Mouse (Mus musculus) neural tube, embryonic 11.5 days (tissue): ENCODE results near the gene Nr6a1. TPM values are rescaled to one million over a fixed set of nuclear protein-coding genes. Genes with fewer than 3 reads are reported as not detected.

Experiments
- ATAC-seq: fragments of 200-750 bp; cut with Nextera tagmentation; 2 replicates; pipeline ENCODE4 v1.8.0; 2017; ENCODE audit warnings: moderate number of reproducible peaks, mild to moderate bottlenecking, moderate TSS enrichment, moderate library complexity; ENCODE audit not compliant: insufficient read depth, low FRiP score, low TSS enrichment
- DNase-seq: peaks from one replicate; pipeline ENCODE4 v3.0.0-alpha.2; 2015; ENCODE audit warnings: low spot score
- H3K27ac ChIP-seq: fragments of 300-500 bp; sonication (generic); 2 replicates; pipeline ENCODE4 v1.5.1; 2014; ENCODE audit warnings: low read depth, mild to moderate bottlenecking, low read length
- H3K27me3 ChIP-seq: fragments of 300-500 bp; sonication (generic); 2 replicates; pipeline ENCODE4 v1.6.1; 2014; ENCODE audit warnings: mild to moderate bottlenecking, low read length, mixed read lengths; ENCODE audit not compliant: control insufficient read depth, insufficient read depth
- H3K36me3 ChIP-seq: fragments of 300-500 bp; sonication (generic); 2 replicates; pipeline ENCODE4 v1.6.1; 2014; ENCODE audit warnings: mild to moderate bottlenecking, low read length, moderate library complexity, mixed read lengths; ENCODE audit not compliant: control insufficient read depth, insufficient read depth
- H3K4me1 ChIP-seq: fragments of 300-500 bp; sonication (generic); 2 replicates; pipeline ENCODE4 v1.6.1; 2014; ENCODE audit warnings: low read length, mixed read lengths; ENCODE audit not compliant: control insufficient read depth, insufficient read depth
- H3K4me2 ChIP-seq: fragments of 300-500 bp; sonication (generic); 2 replicates; pipeline ENCODE4 v1.6.1; 2014; ENCODE audit warnings: low read depth, mild to moderate bottlenecking, moderate library complexity
- H3K4me3 ChIP-seq: fragments of 300-500 bp; sonication (generic); 2 replicates; pipeline ENCODE4 v1.5.1; 2014; ENCODE audit warnings: low read depth, low read length
- H3K9ac ChIP-seq: fragments of 300-500 bp; sonication (generic); 2 replicates; pipeline ENCODE4 v1.6.1; 2014; ENCODE audit warnings: mild to moderate bottlenecking, low read length
- H3K9me3 ChIP-seq: fragments of 300-500 bp; sonication (generic); 2 replicates; pipeline ENCODE4 v1.6.1; 2016; ENCODE audit warnings: low read length; ENCODE audit not compliant: control insufficient read depth
- WGBS: fragments of 180-500 bp; shearing (Covaris S2); extraction: QIAGEN DNeasy Blood & Tissue Kit; methylation state at CpG from one replicate; pipeline ENCODE4 v1.1.7; 2014; 5-methylcytosine and 5-hydroxymethylcytosine counted together
- polyA plus RNA-seq: library from polyadenylated mRNA; unstranded; fragments of >200 nt; fragmentation: Nextera tagmentation; extraction: Ambion mirVana; gene quantifications from 2 replicates; pipeline ENCODE4 v1.2.1, GENCODE M21; 2014

The Nr6a1 gene
- polyA plus RNA-seq, 1 experiment from 2014 or later: 6.4 TPM

GRCm38 (mm10) chr2:38866711-38867110, 60.8 kb downstream of the Nr6a1 start:
- WGBS: 85% methylated on average over 1 of the region's 1 CpGs
- DNase-seq: no peak
- no peak overlapping the region for H3K9ac ChIP-seq
- H3K4me3 ChIP-seq: no peak overlapping the region
- no peaks in the 10 kb centered on the region for H3K9me3 ChIP-seq
- no peak overlapping the region for H3K4me2 ChIP-seq
- ATAC-seq: no peak
- no peaks in the 10 kb centered on the region for H3K27me3 ChIP-seq
- H3K36me3 ChIP-seq: peaks cover 2% of the 10 kb centered on the region; the same call in 1 of the 2 replicates
- no peak overlapping the region for H3K27ac ChIP-seq
- no peaks in the 10 kb centered on the region for H3K4me1 ChIP-seq

- H3K27ac ChIP-seq: no peak overlapping the region
- WGBS: 68% methylated on average over 4 of the region's 4 CpGs
- H3K9ac ChIP-seq: no peak overlapping the region
- DNase-seq (no peak), ATAC-seq (no peak)
- H3K4me3 ChIP-seq: no peak overlapping the region
- H3K36me3 ChIP-seq: peaks cover 2% of the 10 kb centered on the region; the same call in 1 of the 2 replicates
- H3K27me3 ChIP-seq: no peaks in the 10 kb centered on the region
- no peaks in the 10 kb centered on the region for H3K4me1 ChIP-seq
- no peak overlapping the region for H3K4me2 ChIP-seq
- H3K9me3 ChIP-seq: no peaks in the 10 kb centered on the region
These were observed 63.5 kb downstream of the Nr6a1 start for GRCm38 (mm10) chr2:38864011-38864410.

- Histone ChIP-seq H3K4me2 (no peak overlapping the region), H3K9ac (no peak overlapping the region), H3K27ac (no peak overlapping the region), H3K4me3 (no peak overlapping the region), H3K36me3 (peaks cover 5% of the 10 kb centered on the region; the same call in 1 of the 2 replicates), H3K4me1 (no peaks in the 10 kb centered on the region), H3K27me3 (no peaks in the 10 kb centered on the region), H3K9me3 (no peaks in the 10 kb centered on the region)
- ATAC-seq (no peak), DNase-seq (no peak)
- 85% methylated on average over 1 of the region's 1 CpGs for WGBS
These were observed 75.7 kb downstream of the Nr6a1 start for GRCm38 (mm10) chr2:38851797-38852196.

GRCm38 (mm10) chr2:38846319-38846718, 81.2 kb downstream of the Nr6a1 start:
- Histone ChIP-seq H3K4me3 (no peak overlapping the region), H3K27me3 (no peaks in the 10 kb centered on the region), H3K4me2 (no peak overlapping the region), H3K4me1 (no peaks in the 10 kb centered on the region), H3K36me3 (peaks cover 2% of the 10 kb centered on the region; the same call in 1 of the 2 replicates), H3K27ac (no peak overlapping the region), H3K9ac (no peak overlapping the region), H3K9me3 (no peaks in the 10 kb centered on the region)
- ATAC-seq: no peak
- WGBS: 90% methylated on average over 2 of the region's 2 CpGs
- no peak for DNase-seq

- 94% methylated on average over 6 of the region's 6 CpGs for WGBS
- H3K27ac ChIP-seq: no peak overlapping the region
- H3K36me3 ChIP-seq: peaks cover 4% of the 10 kb centered on the region
- DNase-seq (no peak), ATAC-seq (no peak)
- H3K4me3 ChIP-seq: no peak overlapping the region
- no peak overlapping the region for H3K9ac ChIP-seq
- H3K4me1 ChIP-seq: no peaks in the 10 kb centered on the region
- no peak overlapping the region for H3K4me2 ChIP-seq
- no peaks in the 10 kb centered on the region for H3K27me3 ChIP-seq
- H3K9me3 ChIP-seq: no peaks in the 10 kb centered on the region
These were observed 92.0 kb downstream of the Nr6a1 start for GRCm38 (mm10) chr2:38835489-38835888.

GRCm38 (mm10) chr2:38831976-38832375, 95.5 kb downstream of the Nr6a1 start:
- Histone ChIP-seq H3K9me3 (no peaks in the 10 kb centered on the region), H3K36me3 (peaks cover 2% of the 10 kb centered on the region), H3K27ac (no peak overlapping the region), H3K9ac (no peak overlapping the region), H3K27me3 (no peaks in the 10 kb centered on the region), H3K4me3 (no peak overlapping the region), H3K4me1 (no peaks in the 10 kb centered on the region; the same call in 1 of the 2 replicates), H3K4me2 (no peak overlapping the region)
- ATAC-seq: no peak
- no peak for DNase-seq

- Histone ChIP-seq H3K4me1 (no peaks in the 10 kb centered on the region; the same call in 1 of the 2 replicates), H3K9ac (no peak overlapping the region), H3K27ac (no peak overlapping the region), H3K4me3 (no peak overlapping the region), H3K4me2 (no peak overlapping the region), H3K36me3 (peaks cover 2% of the 10 kb centered on the region), H3K9me3 (no peaks in the 10 kb centered on the region), H3K27me3 (no peaks in the 10 kb centered on the region)
- WGBS: 73% methylated on average over 1 of the region's 1 CpGs
- no peak for ATAC-seq
- no peak for DNase-seq
These were observed 98.0 kb downstream of the Nr6a1 start for GRCm38 (mm10) chr2:38829521-38829920.

GRCm38 (mm10) chr2:38827801-38828306, 99.6 kb downstream of the Nr6a1 start:
- ATAC-seq (no peak), DNase-seq (no peak)
- no peak overlapping the region for H3K4me2 ChIP-seq
- H3K9ac ChIP-seq: no peak overlapping the region
- peaks cover 2% of the 10 kb centered on the region for H3K36me3 ChIP-seq
- WGBS: 87% methylated on average over 3 of the region's 3 CpGs
- no peaks in the 10 kb centered on the region for H3K27me3 ChIP-seq
- no peaks in the 10 kb centered on the region; the same call in 1 of the 2 replicates for H3K4me1 ChIP-seq
- H3K27ac ChIP-seq: no peak overlapping the region
- no peaks in the 10 kb centered on the region for H3K9me3 ChIP-seq
- no peak overlapping the region for H3K4me3 ChIP-seq

- DNase-seq (no peak), ATAC-seq (no peak)
- peak overlapping the region; percentile 1; the same call in 1 of the 2 replicates for H3K4me3 ChIP-seq
- H3K4me2 ChIP-seq: peak overlapping the region; percentile 37
- H3K9me3 ChIP-seq: no peaks in the 10 kb centered on the region
- H3K9ac ChIP-seq: no peak overlapping the region
- no peaks in the 10 kb centered on the region for H3K27me3 ChIP-seq
- H3K27ac ChIP-seq: no peak overlapping the region
- peaks cover 2% of the 10 kb centered on the region; the same call in 1 of the 2 replicates for H3K36me3 ChIP-seq
- no peaks in the 10 kb centered on the region; the same call in 1 of the 2 replicates for H3K4me1 ChIP-seq
These were observed 101.3 kb downstream of the Nr6a1 start for GRCm38 (mm10) chr2:38826189-38826588.
